Mouse (Mus musculus) layer of hippocampus, adult 18-20 months (tissue): ENCODE data around the gene Catsper2. TPM values are rescaled to one million over a fixed set of nuclear protein-coding genes. Genes with fewer than 3 reads are reported as not detected.
"Not testable (repeated sequence)": the region's sequence is repeated elsewhere in the genome, so short reads cannot be mapped to it uniquely, and the experiment has no call there.

ENCODE experiments used
- DNase-seq, 2 experiments: peaks; one replicate each; pipeline ENCODE4 v3.0.0; 2022; ENCODE audit warnings: low spot score in 2 of 2
- total RNA-seq, 2 experiments: library from RNA; stranded (reverse); gene quantifications; 2 replicates each; pipeline ENCODE4 v1.2.3; 2021

Gene Catsper2
- total RNA-seq, 2 experiments from 2014 or later, result 3.4 to 4.6 TPM

DNA sequence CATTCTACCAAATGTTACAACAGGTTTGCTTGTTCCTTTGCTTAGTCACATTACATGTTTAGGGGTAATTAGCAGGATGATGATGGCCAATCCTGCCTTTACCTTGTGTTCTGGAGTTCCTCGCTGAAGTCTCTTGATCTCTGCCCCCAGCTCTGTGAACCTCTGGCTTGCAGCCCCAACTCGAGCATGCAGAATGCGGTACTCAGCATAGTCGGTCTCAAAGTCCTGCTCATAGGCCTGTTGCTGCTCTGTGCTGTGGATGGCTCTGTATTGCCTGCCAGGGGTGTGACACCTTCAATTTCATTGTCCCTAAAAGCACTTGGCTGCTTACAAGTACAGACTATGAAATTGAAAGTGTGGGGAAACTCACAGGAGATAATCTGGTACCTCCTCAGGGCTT lies 26.2 kb upstream of the Catsper2 start:
- DNase-seq, result no peak

DNA sequence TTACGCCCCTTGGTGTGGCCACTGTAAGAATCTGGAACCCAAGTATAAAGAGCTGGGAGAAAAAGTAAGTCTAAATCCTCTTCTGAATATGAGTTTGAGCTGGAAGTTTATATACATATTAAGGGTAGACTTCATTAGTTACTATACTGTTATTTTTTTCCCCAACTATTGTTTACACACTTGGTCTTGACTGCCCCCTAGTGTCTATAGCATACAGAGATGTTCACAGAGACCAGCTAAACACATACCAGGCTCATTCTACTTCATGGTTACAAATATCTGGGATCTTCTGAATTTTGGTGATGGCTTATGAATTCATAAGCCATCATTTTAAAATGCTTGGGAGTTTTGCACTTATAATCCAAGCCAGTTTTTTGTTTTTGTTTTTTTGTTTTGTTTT lies 21.3 kb upstream of the Catsper2 start:
- no peak for DNase-seq

GRCm38 (mm10) chr2:121425890-121426289 lies 12.3 kb upstream of the Catsper2 start:
- DNase-seq, result no peak

- DNase-seq, result no peak
Observed at GRCm38 (mm10) chr2:121423166-121423565, 9.6 kb upstream of the Catsper2 start.

DNA sequence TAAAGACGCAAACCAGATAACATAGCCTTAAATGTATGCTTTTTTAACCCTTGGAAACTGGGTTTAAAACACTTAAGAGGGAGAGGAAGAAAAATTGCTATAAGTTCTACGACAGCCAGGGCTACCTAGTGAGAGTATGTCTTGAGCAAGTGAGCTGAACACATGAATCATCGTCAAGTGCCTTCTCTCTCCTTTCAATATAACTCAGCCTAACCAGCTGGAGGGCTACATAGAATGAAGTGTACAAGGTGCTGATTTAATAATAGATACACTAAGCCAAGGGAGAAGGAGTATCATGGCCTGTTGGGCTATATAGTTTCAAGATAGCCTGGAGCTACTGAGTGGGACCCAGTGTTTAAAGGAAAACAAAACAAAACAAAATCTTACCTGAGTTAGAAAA lies 4.9 kb upstream of the Catsper2 start:
- no peak for DNase-seq

GRCm38 (mm10) chr2:121416356-121416755 lies 2.8 kb upstream of the Catsper2 start:
- DNase-seq, result no peak

- no peak for DNase-seq
Observed at GRCm38 (mm10) chr2:121415591-121415990, 2.0 kb upstream of the Catsper2 start.

- DNase-seq, result no peak
Observed at GRCm38 (mm10) chr2:121415103-121415502, 1.5 kb upstream of the Catsper2 start.

- DNase-seq, result peak in 1 of 2 experiments; percentile 47
Observed at GRCm38 (mm10) chr2:121414139-121414685, 620 bp upstream of the Catsper2 start.

DNA sequence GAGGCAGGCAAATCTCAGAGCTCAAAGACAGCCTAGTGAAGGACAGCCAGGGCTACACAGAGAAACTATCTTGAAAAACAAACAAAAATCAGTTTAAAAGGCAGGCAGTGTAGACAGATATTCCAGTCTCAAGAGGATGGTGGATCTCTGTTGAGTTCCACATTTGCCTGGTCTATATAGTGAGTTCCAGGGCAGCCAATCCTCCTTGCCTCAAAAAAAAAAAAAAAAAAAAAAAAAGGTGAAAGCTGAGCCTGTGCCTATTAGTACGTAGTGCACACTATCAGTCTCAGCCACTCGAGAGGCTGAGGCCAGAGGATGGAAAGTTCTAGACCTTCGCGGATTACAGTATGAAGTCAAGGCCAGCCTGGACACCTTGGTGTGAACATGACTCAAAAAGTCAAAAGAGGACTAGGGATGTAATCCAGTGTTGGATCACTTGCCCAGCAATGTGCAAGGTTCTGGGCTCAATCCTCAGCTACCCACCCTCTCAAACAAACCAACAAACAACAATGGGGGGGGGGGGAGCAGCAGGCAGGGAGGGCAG lies 677 bp downstream of the Catsper2 start:
- no peak for DNase-seq

DNA sequence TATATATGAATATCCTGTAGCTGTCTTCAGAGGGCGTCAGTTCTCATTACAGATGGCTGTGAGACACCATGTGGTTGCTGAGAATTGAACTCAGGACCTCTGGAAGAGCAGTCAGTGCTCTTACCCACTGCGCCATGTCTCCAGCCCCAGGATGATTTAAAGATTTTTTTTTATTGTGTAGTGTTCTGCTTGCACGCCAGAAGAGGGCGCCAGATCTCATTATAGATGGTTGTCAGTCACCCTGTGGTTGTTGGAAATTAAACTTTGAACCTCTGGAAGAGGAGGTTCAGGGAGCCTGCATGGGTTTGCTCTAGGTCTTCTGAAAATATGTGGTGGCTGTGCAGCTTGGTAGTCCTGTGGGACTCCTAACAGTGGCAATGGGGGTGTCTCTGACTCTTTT lies 5.4 kb downstream of the Catsper2 start:
- DNase-seq, result no peak

DNA sequence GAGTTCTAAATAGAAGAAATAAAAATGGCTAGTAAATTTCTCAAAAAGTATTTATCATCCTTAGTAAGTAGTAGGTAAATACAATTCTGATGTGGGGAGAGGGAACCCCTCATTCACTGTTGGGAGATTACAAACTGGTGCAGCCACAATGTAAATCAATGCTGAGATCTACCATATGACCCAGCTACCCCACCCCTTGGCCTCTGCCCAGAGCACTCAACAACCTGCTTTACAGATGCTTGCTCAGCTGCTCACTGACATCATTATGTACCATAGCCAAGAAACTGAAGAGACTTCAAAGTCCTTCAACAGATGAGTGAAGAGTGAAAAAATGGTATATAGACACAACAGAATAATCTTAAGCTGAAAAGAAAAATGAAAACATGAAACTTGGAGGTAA lies 10.3 kb downstream of the Catsper2 start:
- DNase-seq, result no peak

DNA sequence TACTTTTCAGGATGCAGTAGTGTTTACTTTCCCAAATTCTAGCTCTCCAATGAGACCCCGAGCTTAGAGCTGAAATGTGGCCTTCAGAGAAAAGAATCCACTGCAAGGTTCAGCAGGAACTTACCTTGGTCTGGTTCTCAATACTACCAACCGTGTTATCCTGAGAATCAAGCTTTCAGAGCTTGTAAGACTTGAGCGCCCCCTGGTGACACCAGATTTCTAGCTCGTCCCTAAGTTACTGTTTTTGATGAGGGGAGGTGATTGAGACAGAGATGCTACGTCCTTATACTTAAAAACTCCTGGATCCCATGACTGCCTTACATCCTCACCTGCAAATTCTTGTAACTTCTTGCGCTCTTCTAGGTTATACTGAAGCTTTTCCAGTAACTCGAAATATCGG lies 17.0 kb downstream of the Catsper2 start:
- DNase-seq, result peak; percentile 71 to 91

- DNase-seq, result not testable (repeated sequence)
Observed at GRCm38 (mm10) chr2:121386961-121387575, 26.5 kb downstream of the Catsper2 start, which contains the start of gene Strc. Strc (minus strand) TSS chr2:121387168.

DNA sequence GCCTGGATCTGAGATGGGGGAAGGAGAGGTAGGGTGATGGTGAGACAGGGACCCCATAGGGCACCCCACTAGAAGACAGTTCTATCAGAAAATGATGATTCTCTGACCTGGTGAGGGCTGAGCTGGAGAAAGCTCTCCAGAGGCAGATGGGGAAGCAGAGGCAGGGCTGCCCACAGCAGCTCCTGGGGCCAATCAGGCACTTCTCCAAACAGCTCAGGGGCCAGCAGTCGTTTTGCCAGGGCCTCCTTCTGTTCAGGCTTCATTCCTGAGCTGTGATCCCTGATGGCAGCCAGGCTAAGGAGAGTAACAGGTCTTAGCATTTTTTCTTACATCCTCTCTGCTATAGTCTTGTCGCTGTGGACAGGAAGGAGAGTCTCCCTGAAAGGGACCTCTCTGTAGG lies 38.8 kb downstream of the Catsper2 start:
- DNase-seq, result no peak

DNA sequence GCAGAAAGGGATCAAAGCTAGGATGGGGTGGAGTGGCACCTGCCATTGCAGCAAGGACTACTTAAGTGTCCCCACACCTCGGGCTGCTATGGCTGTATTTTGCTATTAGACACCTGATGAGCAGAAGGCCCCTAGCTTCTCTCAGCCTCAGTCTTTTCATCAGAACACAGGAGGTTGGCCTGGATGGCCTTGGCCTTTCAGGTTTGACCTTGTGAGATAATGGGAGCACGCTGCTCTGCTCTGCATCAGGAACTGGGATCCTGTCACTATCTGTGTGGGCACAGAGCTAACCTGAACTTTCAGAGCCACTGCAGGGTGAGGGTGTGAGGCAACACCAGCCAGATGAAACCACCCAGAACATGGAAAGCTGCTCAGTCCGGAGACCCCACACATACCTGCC lies 41.3 kb downstream of the Catsper2 start:
- DNase-seq, result no peak

DNA sequence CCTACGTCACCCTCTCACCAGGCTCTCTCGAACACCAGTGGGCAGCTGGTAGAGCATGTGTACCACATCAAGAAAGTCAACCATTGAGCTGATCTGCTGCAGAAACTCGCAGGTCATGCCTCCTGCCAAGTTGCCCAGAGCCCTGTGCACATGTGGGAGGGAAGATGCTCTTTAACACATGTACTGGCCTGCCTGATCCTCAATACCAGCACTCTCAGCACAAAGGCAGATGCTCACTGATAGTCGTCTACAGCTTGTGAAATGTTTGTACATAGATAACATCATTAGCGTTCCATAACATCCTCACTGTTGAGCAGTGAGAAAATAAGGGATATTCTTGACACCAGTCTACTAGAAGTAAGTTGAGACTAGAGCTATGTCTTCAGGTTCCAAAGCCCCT lies 42.7 kb downstream of the Catsper2 start:
- no peak for DNase-seq

GRCm38 (mm10) chr2:121368831-121369230 lies 44.8 kb downstream of the Catsper2 start:
- no peak for DNase-seq

GRCm38 (mm10) chr2:121363656-121364055 lies 49.9 kb downstream of the Catsper2 start:
- DNase-seq, result peak in 1 of 2 experiments; percentile 16

DNA sequence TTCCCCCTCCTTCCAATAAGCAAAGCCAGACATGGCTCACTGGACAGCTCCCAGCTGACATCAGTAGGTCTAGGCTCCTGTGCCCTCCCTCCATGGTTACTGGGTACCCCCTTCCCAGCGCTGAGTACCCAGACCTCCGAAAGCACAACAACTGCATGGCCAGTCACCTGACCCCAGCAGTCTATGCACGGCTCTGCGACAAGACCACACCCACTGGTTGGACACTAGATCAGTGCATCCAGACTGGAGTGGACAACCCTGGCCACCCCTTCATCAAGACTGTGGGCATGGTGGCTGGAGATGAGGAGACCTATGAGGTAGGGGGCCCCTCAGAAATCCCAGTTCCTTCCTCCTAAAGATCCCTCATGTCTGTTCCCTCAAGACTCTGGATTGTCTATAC lies 54.1 kb downstream of the Catsper2 start:
- no peak for DNase-seq

GRCm38 (mm10) chr2:121358381-121358780 lies 55.2 kb downstream of the Catsper2 start:
- peak; percentile 84 to 91 for DNase-seq

- no peak for DNase-seq
Observed at GRCm38 (mm10) chr2:121357961-121358360, 55.6 kb downstream of the Catsper2 start.

- DNase-seq, result no peak
Observed at GRCm38 (mm10) chr2:121357494-121357893, 56.1 kb downstream of the Catsper2 start, which contains the start of gene Ckmt1. Ckmt1 (plus strand) TSS chr2:121357714.
